Mouse (Mus musculus) layer of hippocampus, adult 9-11 months (tissue): ENCODE results near the gene Zdhhc17.

Source experiments
- DNase-seq: peaks from one replicate; pipeline ENCODE4 v3.0.0; 2022

The Zdhhc17 gene

DNA sequence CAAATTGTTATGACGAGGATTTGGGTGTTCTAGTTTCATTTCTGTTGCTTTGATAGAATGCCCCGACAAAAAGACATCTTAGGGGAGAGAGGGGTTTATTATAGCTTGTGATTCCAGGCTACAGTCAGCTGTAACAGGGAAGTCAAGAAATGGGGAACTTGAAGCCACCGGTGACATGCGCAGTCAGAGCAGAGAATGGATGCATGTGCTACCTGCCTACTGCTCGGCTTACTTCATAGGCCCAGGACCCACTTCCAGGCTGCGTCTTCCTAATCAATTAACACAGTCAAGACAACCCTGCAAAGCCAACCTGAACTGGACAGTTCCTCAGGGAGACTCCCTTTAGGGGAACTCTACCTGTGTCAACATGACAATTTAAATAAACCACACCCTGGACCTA, 5.7 kb downstream of the Zdhhc17 start:
- no peak for DNase-seq

DNA sequence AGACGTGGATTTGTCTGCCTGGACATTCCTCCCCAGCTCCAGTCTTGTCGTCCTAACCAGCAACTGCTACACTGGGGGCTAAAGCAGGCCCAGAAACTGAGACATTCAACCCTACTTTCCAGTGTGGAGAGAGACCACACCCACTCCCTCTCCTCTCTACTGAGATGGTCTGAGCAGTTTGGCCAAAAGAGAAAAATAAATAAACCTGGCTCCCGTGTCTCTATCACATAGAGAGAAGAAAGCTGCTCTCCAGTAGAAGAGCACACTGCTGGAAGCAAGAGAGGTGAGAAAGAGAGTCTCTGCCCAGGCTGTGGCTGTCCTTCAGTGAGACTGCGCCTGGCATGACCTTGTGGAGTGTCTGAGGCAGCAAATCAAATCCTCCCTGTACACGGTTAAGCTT, 10.7 kb downstream of the Zdhhc17 start:
- no peak for DNase-seq

DNA sequence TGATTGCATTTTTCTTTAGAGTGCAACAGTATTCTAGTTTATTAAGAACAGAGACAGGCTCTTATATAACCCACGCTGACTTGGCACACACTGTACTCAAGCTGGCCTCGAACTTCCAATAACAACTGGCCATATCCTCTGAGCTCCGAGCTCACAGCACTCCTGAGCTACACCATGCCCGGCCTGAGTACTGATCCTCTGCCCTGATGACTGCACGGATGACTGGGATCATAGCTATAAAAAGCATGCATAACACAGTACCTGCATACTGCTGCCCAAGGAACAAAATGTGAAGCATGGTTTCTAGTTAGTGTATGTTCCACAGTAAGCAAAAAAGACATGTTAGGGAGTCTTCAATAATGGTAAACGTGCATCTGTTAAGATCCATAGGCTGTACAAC, 12.8 kb downstream of the Zdhhc17 start:
- no peak for DNase-seq

DNA sequence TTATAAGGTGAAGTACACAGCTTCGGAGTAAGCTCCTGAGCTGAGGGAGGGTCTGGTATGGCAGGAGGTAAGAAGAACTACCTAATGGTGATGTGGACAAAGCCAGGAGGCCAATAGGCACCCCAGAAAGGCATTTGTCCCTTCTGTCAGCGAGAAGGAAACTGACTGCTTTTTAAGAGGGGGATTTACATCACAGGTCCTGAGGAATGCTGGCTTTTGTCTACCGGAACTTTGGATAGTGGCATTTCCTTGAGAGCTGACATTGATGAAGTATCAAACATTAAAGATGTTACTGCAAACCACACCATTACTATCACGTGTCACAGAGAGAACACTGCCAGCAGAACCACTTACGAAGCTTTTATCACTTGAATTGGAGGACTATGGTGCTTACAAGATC, 15.2 kb downstream of the Zdhhc17 start:
- DNase-seq: no peak

DNA sequence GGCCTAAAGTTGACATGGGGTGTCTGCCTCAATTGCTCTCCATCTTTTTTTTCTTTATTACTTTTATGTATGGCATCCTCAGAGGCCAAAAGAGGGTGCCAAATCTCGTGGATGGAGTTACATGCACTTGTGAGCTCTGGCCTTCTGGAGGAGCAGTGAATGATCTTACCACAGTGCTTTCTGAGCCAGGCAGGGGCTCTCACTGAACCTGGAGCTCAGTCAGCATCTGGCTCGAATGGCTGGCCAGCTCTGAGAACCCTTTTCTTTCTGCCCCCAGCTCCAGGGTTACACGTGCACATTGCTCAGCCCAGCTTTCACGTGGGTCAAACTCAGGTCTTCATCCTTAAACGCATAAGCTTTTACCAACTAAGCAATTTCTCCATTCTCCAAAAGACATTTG, 16.7 kb downstream of the Zdhhc17 start:
- DNase-seq: no peak

DNA sequence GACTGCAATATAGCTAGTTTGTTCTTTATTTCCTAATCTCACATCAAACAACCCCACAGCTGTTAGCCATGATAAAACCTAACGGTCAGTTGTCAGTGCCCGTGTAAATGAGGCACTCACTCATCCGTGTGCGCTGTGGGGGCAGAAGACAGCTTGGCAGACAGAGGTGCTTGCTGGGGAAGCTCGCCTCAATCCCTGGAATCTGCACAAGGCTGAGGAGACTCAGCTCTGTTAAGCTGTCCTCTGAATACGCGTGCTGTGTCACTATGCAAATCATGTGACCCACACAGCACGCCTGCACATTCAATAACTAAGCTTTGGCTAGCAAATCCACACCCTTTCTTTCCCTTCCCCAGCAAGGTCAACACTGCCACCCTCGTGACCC, 17.9 kb downstream of the Zdhhc17 start:
- DNase-seq: no peak

DNA sequence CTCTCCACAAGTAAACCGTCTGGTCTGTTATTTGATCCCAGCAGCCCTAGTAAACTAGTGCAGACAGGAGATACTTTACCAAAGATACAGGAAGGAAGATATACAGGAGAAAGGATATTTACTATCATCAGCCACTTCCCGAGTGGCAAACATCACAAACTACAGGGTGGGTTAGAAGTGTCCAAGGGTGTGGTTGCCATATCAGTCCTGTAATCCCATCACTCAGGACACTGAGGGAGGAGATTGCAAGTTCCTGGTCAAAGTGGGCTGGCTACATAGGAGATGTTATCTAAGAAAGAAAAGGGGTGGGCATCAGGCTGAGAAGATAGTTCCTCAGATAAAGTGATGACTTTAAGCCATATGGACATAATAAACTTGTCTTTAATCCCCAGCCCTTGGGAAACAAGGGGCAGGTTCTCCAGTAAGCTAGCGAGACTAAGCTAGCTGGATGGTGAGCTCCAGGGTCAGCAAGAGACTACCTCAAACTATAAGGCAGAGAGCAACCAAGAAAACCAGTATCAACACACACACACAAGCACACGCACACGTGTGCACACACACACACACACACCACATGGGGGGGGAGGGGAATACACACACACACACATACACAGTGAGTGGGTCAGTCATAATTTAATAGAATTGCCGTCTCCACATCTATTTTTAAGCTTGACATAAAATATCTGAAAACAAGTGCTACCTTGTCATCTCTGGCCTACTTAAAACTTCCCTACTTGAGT, 18.5 kb downstream of the Zdhhc17 start:
- no peak for DNase-seq

DNA sequence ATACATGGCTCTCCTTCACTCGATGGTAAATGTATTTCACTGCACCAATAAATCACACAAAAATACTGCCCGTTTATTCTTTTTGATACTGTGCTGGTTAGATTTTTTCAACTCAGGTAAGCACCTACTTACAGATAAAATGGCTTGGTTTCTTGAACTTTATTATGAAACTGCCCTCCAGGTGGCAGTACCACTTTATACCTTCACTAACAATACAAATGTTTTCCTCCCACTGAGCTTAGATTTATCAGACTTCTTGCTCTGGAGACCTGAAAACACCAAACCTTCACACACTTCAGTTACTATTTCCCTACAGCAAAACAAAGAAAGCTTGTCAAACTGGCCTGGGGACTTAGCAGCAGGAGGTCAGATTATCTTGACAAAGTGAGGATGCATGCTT, 20.2 kb downstream of the Zdhhc17 start:
- DNase-seq: no peak

DNA sequence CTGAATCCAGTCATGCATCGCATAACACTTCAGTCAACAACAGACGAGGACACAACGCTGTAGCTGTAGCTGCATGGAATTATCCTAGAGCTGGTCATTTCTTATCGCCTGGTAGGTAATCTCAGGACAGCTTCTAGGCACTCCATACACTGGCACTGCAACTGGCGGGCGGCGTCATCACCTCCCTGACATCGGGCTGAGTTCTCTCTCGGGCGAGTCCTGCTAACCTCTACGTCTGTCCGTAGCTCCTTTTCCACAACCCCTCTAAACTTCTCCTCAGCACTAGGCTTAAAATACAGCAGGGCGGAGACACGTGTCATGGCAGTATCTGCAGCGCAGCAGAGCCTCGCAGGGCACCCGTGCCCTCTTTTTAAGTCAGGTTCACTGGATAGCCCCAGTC, 23.3 kb downstream of the Zdhhc17 start:
- DNase-seq: no peak

DNA sequence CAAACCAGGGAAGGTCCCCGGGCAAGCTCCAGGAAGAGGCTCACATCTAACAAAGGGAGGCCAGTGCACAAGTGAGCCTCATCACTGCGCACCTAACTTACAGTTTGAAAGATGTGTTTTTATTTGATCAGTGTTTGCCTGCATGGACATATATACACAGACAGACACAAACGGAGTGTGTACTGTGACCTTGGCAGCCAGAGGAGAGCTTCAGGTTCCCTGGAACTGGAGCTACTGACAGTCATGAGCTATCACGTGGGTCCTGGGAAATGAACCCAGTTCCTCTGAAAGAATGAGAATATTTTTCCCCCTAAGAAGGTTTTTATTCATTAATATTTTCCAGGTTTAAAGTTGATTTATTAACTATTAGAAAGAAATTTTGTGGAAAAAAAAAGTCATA, 27.2 kb downstream of the Zdhhc17 start:
- no peak for DNase-seq

DNA sequence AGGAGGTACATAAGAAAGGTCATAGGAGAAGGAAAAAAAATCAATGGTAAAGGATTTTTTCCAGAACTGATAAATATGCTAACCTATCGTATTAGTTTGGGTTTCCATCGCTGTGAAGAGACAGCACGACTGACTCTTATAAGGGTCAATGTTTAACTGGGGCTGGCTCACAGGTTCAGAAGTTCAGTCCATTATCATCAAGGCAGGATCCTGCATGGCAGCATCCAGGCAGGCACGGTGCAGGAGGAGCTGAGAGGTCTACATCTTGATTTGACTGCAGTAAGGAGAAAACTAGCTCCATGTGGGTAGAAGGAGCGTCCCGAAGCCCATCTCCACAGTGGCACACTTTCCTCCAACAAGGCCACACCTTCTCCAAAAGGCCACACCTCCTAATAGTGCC, 29.5 kb downstream of the Zdhhc17 start:
- no peak for DNase-seq

DNA sequence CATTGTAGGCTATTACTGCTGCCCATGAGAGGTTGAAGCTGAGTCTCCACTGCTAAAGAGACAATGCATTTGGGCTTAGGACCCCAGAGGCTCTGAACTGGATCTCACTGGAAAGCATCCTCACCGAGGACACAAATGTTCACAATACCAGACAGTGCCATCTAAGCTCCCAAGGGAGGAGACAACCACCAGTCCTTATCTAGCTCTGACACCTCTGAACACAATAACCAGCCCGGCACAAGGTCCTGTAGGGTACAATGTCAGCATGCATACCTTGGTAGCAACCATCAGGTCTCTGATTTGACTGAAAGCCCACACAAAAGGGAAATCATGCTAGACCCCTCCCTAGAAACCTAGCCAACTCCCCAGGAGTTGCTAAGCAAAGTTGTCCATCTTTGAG, 30.5 kb downstream of the Zdhhc17 start:
- no peak for DNase-seq

DNA sequence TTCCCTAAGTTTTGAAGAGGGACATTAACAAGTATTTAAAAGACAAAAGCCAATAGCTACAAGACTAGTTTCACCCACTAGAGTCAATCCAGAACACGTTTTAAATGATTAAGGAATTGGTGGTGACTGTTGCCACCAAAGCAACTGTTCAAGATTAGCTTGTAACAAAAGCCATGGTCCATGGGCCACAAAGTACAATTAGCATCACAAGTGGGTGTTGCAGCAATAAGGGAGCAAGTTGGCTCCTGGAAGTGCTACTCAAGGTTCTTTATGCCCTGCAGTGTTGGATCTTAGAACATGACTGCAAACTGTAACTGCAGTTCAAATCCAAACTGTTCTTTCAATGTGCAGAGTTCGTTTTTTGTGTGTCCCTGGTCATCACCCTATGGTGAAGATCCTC, 32.6 kb downstream of the Zdhhc17 start:
- no peak for DNase-seq

DNA sequence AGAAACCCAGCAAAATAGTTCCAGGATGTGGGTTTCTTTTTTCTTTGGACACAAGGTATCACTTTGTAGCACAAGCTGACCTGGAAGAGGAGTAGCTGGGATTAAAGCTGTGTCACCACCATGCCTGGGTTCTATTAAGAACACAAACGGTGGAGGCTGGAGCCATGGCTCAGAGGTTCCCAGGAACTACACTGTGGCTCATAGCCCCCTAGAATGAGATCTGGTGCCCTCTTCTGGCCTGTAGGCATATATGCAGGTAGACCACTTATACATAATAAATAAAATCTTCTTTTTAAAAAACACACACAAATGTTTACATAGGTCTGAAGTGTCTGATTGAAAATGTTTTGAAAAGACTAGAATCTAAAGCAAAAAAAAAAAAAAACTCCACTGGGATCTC, 33.9 kb downstream of the Zdhhc17 start:
- no peak for DNase-seq

DNA sequence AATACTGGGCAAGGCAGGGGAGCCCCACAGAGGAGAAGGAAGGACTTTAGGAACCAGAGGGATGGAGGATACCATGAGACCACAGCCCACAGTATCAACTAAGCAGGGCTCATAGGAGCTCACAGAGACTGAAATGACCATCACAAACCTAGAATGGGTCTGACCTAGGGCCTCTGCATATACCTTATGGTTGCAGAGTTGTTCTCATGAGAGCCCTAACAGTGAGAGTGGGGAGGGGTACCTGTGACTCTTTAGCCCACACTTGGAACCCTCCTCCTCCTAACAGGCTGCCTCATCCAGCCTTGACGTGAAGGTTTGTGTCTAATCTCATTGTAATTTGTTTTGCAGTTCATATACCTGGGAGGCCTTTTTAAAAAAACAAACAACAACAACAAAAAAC, 35.1 kb downstream of the Zdhhc17 start:
- no peak for DNase-seq

DNA sequence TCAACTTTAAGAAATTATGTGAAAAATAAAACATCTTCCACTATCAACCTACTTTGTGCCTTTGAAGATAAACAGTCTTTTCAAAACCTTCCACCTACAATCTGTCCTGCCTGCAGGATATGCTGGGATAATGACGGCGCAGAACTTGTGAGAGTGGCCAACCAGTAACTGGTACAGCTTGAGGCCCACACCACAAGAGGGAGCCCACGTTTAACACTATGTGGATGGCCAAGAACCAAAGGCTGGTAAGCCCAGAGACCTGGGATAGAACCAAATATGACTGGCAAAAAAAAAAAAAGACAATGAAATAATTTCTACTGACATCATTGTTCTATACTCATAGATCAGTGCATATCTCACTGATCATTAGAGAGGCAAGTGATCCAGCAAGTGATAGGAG, 35.5 kb downstream of the Zdhhc17 start:
- peak; percentile 41 for DNase-seq

DNA sequence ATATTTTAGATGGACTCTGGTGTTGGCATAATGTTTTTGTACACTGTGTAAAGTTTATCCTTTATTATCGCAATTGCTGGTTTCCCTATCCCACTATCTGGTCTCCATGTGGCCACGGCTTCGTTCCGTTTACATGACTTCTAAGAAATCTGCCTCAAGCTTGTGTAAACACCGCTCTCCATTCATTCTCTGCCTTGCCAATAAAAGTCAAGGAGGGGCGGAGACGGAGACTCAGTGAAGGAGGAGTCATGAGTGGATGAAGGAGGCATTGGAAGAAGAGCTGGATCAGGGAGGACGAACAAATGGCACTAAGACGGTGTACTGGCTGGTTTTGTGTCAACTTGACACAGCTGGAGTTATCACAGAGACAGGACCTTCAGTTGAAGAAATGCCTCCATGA, 37.9 kb downstream of the Zdhhc17 start:
- no peak for DNase-seq

DNA sequence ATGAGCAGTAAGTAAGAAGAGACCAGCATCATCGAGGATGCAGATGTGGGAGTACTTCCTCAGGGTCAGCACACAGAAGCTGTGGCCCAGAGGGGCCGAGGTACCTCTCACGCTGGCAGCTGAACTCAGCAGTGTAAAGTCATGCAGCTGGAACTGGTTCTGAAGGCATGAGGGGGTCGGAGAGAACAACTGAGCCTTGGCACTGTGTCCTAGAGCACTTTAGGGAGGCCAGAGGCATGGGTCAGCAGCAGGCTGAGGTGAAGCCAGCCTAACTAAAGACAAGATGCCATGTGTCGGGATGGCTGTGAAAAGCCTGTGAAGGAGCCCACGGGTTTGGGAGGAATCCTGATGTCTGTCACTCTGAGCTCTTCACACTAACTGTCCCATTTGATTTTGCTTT, 38.5 kb downstream of the Zdhhc17 start:
- no peak for DNase-seq

DNA sequence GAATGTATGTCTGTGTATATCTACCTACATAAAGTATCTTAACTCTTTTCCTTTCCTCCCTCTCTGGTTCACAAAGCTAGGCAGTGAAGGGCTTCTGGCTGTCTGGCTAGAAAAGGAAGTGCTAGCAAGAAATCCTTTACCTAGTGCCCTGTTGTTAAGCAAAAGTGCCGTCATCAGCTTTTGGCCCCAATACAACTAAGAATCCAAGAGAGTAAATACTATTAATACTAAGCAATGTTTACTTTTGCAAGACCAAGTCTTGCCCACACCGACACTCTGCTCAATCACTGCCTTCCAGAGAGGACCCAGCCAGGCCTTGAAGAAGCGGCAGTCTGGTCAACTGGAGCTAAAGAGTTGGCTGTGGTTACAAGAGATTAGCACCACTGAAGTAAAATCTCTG, 38.9 kb downstream of the Zdhhc17 start:
- DNase-seq: no peak

DNA sequence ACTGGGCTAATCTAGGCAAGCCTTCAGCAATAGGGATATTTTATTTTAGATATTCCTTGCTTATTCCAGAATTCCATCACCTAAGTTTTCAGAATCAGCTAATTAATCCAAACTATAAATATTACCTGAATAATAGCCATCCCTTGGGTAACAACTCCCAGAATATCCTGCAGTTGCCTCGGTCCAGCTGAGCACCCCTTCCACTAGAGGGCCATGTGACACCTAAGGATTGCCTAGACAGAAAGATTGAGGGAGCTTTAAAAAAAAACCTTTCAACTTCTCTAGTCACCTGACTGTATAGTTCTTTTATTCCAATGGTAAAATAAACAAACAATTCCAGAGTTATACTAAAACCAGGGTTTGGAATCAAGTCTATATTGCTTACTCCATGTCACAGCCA, 47.8 kb downstream of the Zdhhc17 start:
- no peak for DNase-seq

DNA sequence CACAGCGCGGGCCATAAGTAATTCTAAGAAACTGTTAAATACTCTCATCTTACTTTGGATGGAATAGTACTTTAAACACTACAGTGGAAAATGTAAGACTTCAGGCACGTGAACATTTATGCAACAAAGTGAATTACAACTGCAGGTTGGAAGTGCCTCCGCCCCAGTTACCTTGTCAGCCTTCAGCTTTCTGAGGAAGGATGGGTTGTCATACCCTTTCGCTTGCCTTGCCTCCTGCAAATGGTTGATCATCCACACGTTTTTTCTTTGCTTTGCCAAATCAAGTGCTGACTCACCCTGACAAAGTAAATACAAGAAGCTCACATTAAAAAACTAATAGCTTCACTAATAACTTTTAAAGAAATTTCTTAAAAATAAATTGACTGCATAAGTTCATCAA, 49.1 kb downstream of the Zdhhc17 start:
- DNase-seq: no peak

DNA sequence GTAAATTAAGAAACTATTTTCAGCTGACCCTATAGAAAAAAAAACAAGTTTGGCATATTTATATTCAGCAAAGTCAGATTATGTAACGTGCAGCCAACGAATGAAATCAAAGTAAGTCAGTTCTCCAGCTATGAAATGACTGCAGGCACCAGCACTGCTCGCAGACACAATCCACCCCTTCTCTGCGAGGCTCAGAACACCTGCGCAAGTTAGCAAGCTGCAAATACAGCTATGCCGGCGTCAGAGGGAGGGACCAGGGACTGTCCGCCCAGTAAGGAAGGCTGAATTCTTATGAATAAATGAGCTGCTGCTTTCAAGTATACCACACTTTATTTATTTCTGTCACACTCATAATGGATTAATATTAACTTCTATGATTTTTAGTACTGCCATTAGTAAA, 50.2 kb downstream of the Zdhhc17 start:
- DNase-seq: no peak

DNA sequence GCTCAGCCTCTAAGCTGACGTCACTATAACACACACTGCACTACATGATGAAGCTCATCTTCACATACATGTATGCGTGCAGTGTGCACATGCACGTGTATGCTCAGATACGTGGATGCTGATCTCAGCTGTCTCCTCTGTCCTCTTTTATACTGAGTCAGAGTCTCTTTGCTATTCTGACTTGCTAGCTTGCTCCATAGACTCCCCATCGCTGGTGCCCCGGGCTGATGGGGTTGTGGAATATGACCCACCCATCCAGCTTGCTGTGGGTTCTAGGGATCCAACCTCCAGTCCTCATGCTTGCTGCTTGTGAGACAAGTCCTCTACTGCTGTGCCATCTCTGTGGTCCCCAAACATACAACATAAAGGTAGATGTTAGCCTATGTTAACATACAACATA, 51.1 kb downstream of the Zdhhc17 start:
- no peak for DNase-seq

DNA sequence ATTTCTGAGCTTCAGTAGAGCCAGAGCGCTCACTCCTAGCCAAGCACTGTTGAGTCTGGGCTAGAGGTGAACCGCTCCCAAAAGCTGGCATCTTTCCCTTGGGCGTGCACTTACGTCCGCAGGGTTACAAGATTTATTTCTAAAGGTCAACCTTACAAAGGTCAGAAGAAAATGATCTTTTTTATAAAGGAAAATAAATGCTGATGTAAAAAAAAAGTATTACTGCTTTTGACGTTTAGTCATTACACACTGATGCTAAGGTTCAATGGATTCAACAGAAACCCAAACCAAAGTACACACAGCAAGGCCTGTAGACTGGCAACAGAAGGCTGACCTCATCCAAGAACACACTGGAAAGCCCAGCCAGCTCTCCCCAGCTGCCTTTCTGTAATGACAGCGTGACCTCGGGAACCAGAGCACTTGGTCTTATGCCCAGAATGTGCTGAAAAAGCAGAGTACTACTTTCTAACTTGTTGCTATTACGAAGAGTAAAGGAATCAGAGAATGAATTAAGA, 56.9 kb downstream of the Zdhhc17 start:
- DNase-seq: peak; percentile 69

DNA sequence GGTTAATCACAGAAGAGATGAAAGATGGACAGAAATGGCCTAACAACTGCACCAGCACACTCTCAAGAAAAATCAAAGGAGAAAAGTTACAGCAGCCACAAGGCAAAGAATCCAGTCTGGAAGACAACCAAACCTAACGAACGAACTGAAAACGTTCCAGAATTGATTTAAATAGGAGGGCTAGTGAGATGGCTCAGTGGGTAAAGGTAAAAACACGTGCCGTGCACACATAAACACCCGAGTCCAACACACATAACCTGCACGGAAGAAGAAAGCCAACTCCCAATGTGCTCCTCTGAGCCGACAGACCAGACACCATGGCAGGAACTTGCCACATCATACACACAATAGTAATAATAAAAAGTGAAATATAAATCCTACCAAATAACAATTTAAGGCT, 57.7 kb downstream of the Zdhhc17 start:
- no peak for DNase-seq

DNA sequence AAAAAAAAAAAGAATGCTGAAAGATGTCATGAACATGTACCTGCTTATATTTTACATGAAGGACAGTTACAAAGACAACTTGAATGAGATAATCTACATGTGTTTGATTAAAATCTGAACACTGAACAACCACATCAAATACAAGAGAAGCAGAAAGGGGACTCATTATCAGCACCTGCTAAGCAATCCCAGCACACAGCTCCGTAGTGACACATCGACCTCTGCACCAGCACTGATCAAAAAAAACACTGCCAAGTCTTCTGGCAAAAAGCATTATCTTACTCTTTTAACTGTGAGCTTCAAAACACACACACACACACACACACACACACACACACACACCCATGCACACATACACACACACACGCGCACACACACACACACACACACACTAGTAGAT, 58.2 kb downstream of the Zdhhc17 start:
- no peak for DNase-seq
